Mouse (Mus musculus) yolk sac, embryonic 10.5 days (tissue): Measurements from ENCODE around the gene Lekr1.
A peak's percentile ranks its signal among the peaks of the same experiment; 100 is the strongest.

Experiments
- DNase-seq: peaks from one replicate; pipeline ENCODE4 v3.0.0-alpha.2; 2017; ENCODE audit warnings: low spot score

Gene Lekr1

DNA sequence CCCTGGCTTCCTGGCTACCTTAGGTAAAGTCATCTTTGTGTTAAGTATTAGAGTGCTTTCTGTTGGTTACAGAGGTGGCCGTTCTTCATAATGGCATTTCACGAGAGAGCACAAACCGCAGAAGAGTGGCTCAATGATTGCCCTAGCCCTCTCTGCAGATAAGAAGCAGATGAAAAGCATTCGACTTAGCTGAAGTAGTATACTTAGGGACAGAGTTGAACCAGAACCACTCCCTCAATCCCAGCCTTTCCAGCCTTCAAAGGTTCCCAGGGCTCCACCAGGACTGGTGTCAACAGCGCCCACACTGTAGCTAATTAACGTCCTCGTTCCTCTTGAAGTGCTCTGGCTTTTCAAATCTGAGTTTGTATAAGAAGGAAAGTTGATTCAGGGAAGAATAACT is 166.4 kb downstream of the Lekr1 start:
- no peak for DNase-seq

DNA sequence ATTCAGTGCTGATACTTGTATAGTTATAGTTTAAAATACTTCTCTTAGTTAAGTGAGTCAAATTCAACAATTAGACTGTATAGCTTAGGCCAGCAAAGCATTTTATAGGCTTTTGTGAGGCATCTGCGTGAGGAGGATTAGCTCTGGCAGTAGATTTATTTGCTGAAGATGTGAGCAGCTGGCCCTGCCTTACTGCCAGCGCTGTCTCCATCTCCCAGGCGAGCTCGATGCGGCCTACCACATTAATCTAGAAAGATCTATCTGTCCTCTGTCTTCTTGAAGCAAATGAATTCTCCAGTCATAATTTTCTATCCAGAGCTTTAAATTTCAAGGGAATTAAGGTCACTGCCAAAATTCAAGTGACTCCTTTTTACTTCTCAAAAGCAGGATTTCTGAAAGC is 170.4 kb downstream of the Lekr1 start:
- no peak for DNase-seq

DNA sequence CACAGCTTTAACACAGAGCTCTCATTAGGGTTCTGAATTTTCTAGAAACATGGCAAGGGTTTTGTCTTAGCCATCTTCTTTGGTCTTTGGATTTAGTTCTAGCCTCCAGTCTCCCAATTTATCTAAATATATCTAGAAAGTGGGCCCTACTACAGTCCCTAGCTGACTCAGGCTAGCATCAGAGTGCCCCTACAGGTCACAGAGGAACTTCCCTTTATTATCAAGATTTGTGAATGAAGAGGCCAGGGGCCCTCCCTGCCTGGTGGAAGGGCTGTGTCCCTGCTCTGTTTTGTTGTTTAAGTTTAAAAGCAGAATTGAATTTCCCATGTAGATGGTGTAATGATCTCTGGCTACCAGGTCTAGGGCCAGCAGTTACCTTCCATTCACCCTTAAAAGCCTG is 173.6 kb downstream of the Lekr1 start:
- DNase-seq: no peak

DNA sequence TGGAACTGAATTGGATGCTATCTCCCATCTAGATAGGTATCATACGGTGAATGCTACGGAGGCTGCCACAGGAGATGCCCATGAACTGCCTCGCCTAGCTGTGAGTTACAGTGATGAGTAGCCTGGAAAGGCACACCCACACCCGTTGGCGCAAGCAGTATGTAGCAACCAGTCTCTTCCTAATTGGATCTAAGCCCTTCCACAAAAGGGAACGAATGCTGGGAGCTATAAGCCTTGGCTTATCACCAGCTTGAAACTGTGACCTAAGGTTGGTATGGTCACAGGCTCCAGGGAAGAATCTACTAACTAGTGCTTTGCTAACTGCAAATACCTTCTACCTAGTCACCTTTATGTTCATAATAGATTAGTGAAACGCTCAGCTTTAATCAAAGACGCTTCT is 175.1 kb downstream of the Lekr1 start:
- no peak for DNase-seq

DNA sequence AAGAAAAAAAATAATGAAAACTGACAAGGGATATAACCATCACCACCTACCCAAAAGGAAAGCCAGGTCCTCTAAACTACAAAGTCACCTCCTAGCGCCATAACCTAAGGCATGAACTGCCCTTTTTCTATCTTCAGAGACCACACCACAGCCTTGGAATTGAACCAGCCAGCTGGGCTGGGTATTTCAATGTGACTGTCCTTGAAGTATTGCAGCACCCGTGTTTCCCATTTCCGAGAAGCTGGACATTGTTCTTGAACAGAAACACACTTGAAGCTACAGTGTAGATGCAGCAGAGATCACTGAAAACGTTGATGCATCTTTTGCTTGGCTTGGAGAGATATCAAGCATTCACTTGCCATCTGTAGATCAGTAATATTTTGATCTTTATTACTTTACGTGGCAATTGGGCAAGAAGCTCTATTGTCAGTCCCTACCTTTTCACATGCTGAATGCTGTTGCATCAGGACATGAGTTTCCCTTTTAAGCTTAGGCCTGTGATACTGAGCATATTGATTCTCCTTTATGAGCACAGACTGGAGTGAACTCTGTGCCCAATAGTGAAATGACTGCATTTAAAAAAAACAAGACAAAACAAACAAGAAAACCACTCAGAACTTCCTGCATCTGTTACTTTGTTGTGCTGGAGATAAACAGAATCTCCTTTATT is 176.6 kb downstream of the Lekr1 start:
- DNase-seq: no peak

DNA sequence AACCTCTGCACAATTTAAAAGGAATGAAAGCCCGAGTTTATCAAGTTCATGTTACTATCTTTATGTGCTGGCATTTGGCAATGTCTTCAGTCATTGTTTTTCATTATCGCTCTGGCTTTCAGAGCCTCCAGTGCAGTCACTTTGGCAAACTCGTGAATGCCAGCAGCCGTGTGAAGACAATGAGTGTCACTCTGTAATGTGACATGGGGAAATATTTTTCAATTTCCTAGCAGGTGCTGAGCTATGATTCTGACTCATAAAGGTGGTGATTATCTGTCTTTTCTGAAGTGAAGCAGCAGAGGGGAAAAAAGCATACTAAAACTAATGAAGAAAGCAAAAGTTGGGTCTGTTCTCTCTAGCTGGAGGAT is 177.1 kb downstream of the Lekr1 start:
- no peak for DNase-seq

DNA sequence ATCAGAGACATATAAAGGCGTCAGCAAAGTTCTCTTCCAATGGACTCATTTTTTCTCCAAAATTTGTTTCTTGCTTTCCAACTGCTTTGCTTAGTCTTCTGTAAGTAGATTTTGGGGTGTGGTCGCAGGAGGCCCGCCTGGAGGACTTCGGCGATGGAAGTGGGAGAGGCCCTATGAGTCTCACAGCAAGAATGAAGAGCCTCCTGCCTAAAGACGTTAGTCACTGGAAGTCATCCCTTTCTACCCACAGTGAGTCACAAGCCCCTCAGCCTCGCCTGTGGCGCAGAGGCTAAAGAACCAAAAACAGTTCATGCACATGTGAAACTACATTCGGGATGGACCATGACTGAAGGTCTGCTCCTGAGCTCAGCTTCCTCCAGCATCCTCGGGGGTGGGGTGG is 178.3 kb downstream of the Lekr1 start:
- no peak for DNase-seq

DNA sequence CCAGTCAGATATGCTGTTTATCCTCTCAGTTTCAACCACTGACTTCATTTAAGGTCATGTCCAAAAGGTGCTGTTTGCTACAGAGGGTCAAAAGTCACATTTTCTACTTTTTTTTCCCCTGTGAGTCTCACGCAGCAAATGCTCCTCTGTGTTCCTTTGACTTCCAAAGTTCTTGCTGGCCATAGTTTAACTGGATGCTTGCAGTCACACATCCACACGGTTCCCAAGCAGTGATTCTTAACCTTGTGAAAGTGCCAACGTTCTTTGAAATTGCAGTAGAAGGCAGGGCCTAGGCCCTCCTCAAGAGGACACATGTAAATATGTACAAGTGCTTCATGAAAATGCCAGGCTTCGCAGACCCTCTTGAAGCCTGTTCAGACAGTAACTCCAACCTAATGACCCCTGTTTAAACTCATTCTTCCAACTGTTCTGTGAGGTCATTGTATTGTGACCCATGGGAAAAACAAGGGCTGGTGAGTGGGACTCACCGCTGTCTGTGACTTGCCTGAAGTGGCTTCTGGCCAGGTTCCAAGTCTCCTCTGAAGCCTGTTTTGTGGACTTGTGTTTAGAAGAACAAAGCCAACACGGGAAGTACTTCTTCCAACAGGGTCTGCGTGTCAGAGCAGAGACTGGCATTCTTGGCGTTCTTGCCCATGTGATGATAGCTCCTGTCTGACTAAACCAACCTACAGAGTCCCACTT is 179.0 kb downstream of the Lekr1 start:
- DNase-seq: no peak

DNA sequence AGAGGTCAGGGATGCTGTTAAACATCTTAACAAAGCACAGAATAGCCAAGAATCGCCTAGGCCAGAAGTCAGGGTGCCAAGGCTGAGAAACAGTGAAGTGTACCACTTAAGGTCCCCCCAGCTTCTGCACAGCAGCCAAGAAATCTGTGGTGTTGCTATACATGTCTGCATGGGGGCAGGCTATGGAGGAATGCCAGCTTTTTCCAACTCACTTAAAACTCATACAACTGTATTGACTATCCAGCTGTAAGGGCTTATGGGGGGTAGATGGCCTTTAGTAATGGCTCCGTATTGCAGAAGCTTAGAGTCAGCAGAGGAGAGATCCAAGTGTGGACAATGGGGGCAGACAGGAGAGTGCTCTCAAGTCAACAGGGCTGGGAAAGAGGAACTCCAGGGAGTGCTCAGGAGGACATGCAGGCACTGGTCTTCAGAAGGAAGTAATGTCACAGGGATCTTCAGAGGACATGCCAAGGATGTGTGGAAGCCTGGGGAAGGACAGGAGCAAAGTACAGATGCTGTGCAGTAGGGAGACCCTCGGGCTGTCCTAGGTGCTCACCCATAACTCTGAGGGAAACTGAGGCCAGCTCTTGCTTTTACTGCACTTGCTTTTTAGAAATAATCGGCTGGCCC is 181.2 kb downstream of the Lekr1 start:
- DNase-seq: no peak

DNA sequence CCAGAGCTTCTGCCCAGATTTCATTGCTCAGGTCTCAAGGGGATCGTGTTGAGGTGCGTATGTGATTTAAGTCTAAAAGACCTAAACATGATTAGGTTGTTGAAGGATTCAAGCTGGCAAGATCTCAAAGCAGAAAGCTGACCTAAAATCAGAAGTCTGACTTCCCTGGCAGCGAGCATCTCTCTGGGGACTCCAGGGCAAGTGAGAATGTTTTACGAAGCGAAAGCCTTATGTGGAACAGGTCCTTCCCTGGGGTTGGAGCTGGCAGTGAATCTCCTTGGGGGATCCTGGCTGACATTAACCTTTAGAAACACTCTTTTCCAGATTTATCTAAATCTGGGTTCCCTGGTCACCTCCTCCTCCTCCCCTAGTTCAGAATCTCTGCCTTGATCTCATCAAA is 187.7 kb downstream of the Lekr1 start:
- DNase-seq: no peak

DNA sequence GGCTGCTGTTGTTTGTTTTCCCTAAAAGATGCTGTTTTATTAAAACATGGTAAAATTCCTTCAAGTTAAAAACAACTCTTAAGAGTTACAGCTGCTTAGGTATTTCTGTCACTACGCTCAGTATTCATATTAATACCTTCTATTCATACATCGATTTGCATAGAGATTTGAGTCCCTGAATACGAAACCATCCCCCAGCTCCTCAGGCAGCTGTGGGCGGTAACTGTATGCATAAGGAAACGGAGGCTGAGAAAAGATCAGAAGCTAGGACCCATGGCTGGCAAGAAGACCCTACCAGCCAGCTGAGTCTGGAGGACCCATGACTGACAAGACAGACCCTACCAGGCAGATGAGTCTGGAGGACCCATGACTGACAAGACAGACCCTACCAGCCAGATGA is 189.5 kb downstream of the Lekr1 start:
- no peak for DNase-seq

DNA sequence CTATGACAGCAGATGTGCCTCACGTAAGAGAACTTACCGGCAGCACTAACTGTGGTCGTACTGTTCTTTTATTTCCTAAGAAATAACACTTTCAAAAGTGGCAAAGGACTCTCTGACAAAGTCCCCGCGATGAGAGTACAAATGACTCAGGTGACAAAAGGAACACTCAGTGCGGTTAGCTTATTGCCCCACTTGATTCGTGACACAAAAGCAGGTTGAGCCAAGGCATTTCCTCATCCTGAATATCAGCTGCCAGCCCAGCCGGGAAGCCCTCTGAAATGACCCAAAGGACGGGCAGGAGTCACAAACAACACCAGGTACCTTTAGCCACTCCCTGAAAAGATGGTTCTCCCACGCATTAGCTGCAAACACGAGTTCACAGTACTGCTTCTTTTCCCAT is 192.1 kb downstream of the Lekr1 start:
- no peak for DNase-seq

DNA sequence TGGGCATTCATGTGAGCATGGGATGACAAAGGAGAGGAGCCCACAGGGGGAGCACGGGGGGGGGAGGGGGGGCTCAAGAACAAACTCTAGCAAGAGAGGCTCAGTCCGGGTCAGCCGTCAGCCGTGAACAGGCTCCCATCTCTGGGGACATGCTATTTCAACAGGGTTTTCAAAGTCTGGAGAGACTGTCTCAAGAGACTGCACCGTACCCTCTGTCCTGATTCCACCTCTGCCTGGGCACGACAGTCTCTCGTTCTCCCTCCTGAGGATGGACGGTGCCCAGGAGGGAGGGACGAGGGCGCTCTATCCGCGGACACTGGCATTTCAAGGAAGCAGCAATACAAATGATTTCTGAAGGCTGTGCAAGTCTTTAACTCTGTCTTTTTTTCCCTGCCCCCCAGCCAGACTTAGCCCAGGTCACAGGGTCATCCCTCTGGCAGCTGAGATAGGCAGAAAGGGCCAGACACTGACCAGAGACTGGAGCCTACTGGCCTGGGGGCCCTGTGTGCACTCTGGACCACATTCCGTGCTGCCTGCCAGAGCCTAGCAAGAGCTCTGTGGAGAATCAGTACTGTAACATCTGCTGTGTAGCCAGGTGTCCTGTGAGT is 192.8 kb downstream of the Lekr1 start:
- DNase-seq: peak; percentile 92

DNA sequence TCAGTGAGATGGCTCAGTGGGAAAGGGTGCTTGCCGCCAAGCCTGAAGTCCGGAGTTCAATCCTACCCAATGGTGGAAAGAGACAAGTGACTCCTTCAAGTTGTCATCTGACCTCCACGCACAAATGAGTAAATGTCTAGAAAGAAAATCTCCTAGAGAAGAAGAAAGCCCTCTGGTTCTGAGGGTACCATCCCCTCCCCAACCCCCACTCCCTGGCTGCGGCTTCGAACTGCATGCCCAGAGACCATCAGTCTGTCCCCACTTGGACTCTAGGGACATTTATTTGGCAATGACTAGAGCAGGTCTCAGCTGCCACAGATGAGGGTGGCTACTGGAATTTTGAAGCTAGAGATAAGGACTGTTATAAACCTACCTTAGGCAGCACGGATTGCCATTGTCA is 193.7 kb downstream of the Lekr1 start:
- no peak for DNase-seq

DNA sequence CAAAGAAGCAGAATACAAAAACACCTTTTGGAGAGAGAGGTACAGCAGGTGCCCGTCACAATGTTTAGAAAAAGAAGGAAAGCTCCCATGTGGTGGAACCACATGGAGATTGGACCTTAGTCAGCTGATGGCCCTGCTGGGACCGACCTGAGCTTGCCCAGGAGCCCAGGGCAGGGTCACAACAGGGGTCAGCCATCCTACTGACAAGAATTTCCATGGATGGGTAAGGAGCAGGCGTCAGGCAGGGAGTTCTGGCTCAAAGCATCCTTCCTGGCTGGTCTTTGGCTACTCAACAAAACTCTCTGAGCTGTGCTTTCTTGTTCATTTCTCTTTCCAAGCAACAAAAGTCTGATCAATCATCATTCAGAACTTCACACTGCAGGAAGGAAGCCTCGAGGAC is 194.9 kb downstream of the Lekr1 start:
- DNase-seq: peak; percentile 32

DNA sequence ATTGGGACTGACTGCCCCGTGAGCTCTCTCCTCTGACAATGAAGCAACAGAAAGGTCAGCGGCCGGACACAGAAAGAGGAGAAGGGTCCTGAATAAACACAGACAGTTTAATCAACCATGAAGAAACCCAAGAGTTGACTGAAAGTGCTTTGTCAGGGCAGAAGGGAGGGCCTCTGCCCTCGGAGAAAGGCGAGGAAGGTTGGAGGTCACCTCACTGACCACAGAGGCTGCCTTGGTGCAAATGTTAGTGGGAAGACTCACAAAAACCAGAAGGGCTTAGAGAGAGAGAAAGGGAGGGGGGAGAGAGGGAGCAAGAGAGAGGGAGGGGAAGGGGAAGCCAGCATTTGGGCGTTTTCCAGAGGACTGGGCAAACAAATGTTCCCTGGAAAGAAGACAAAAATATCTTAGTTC is 195.4 kb downstream of the Lekr1 start:
- peak; percentile 86 for DNase-seq

DNA sequence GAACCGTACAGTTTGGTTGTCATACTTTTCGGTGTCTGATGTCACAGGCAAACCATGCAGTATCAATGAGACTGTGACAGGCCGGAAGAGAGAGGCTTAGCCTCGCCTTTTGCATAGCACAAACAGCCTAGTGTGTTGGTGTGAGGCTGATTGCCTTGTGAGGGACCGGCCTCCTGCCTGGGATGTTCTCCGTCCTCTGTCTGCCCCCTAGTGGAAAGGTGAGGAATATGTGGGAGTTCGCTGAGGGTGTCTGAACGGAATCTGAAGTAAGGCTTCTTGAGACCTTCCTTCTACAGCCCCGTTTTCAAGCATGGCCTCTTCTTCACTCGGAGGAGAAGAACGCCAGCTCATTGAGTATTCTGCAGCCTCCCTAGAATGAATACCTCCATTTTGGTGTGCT is 197.3 kb downstream of the Lekr1 start:
- peak; percentile 86 for DNase-seq

DNA sequence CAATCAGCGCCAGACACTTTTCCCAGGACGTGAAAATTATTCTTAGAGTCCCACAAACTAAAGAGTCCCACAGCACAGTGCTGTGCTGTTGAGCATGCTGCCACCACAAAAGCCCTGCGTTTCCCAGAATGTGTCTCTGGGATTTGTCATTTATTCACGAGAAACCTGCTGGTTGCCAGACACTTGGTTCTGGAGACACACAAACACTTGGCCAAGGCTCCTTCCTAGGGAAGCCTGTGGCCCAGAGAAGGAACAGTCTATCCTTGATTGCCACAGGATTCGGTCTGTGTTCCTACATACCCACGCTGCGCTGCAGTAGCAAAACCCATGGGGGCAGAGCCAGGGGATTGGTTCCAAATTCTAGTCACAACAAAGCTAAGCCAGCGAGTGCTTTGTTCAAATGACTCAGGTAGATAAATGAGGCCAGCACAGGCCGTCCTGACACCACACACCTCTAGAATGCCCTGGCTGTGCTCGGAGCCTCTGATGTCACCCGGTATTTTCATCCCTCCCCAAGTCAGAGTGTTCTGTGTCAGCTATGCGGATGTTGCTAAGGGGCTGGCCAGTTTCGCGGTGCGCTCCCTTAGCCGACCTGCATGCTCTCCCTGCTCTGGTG is 197.8 kb downstream of the Lekr1 start:
- no peak for DNase-seq

DNA sequence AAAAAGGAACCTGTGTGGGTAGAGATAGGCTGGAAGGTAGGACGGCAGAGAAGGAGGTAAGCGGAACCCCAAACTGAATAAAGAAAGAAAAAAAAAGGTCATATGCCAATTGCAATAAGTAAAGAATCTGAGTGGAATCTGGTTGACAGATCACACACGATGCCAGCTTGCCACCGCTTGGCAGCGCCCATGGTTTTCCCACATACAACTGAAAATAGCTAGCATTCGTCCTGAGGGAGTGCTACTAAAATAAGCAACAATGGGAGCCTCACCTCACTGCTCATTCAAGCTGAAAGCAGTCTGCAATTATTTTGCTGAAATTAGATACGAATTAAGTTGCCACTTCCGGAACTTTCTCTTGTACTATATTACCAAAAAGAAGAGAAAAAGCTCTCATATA is 202.9 kb downstream of the Lekr1 start:
- DNase-seq: no peak

DNA sequence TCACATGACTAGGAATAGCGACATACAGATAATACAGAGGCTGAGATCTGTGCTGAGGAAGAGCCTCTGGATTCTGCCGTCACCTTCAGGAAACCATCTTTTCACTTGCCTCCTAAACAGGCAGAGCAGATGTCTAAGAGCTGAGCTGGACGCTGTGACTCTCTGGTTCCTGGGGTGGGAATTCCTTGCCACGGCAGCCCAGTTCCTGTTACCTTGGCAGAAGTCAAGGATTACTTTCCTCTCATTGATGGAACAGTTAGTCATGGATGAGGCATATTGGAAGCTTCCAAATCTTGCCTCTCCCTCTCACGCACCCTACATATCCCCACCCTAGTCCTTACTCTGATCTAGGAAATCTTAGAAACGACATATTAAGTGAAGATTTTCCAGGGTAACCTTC is 203.7 kb downstream of the Lekr1 start:
- no peak for DNase-seq

DNA sequence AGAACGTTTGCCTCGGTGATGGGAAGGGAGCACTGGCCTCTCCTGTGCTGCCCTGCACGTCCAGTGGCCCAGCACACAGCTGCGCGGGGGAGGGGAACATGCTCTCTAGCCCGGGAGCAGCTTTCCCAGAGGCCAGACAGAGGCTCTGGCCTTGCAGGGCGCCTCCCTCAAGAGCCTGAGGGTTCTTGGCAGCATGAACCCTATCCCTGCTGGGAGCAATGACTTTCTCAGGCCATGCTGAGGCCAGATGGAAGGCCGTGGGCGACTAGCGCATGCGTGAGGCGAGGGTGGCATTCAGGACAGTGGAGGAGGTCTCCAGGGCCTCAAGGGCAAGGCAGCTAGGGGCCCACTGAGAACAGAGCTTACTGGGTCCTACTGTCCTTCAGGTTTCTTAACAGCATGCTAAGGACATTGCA is 205.2 kb downstream of the Lekr1 start:
- DNase-seq: peak; percentile 76

DNA sequence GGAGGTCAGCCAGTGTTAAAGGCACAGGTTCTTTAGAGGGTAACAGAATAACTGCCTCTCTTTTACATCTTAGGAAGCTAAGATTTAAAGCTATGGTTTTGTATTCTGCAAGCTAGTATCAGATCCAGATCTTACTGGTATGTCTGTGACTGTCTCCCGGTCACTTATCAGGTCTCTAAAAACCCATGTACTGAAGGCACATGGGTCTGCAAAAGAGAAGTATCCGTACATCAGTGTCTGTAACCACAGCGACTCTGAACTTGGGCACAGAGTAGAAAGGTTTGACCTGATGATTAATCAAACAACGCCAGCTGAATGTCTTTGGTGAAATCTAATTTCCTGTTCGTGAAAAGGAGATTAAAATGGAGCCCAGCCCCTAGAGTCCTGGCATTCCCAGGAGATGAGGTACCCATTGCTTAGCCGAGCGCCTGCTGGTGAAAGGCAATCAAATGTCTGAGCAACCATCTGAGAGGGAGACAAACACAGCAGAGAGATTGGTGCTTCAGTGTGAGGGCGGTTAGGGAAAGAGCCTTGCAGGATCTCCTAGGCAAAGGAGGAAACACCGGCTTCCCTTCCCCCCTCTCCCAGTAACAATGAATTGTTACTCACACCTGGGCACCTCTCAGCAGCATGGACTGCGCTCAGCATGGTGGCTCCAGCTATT is 205.7 kb downstream of the Lekr1 start:
- no peak for DNase-seq
